Mouse (Mus musculus) kidney, embryonic 14.5 days (tissue): ENCODE results near the gene Camk1g. TPM values are rescaled to one million over a fixed set of nuclear protein-coding genes. Genes with fewer than 3 reads are reported as not detected.

Experiments used
- ATAC-seq: fragments of 200-750 bp; cut with Nextera tagmentation; 2 replicates; pipeline ENCODE4 v1.8.0; 2017; ENCODE audit warnings: moderate number of reproducible peaks, mild to moderate bottlenecking, moderate TSS enrichment, moderate library complexity; ENCODE audit not compliant: low FRiP score, low TSS enrichment
- H3K27ac ChIP-seq: fragments of 300-500 bp; sonication (generic); 2 replicates; pipeline ENCODE4 v1.5.1; 2014; ENCODE audit warnings: low read depth, mild to moderate bottlenecking, low read length, moderate library complexity, mixed read lengths
- H3K27me3 ChIP-seq: fragments of 300-500 bp; sonication (generic); 2 replicates; pipeline ENCODE4 v1.6.1; 2014; ENCODE audit warnings: mild to moderate bottlenecking, low read length; ENCODE audit not compliant: control insufficient read depth, insufficient read depth
- H3K36me3 ChIP-seq: fragments of 300-500 bp; sonication (generic); 2 replicates; pipeline ENCODE4 v1.6.1; 2014; ENCODE audit warnings: low read length, mixed read lengths; ENCODE audit not compliant: control insufficient read depth, insufficient read depth
- H3K4me1 ChIP-seq: fragments of 300-500 bp; sonication (generic); 2 replicates; pipeline ENCODE4 v1.6.1; 2014; ENCODE audit warnings: low read length, mixed read lengths; ENCODE audit not compliant: control insufficient read depth, insufficient read depth
- H3K4me2 ChIP-seq: fragments of 300-500 bp; sonication (generic); replicated peaks from 2 replicates; pipeline ENCODE4 v1.6.1; 2014; ENCODE audit warnings: low read depth, mild to moderate bottlenecking, low read length
- H3K4me3 ChIP-seq: fragments of 300-500 bp; sonication (generic); 2 replicates; pipeline ENCODE4 v1.5.1; 2014; ENCODE audit warnings: mild to moderate bottlenecking, low read length
- H3K9ac ChIP-seq: fragments of 300-500 bp; sonication (generic); 2 replicates; pipeline ENCODE4 v1.6.1; 2014; ENCODE audit warnings: low read depth, mild to moderate bottlenecking, low read length, moderate library complexity
- H3K9me3 ChIP-seq: fragments of 300-500 bp; sonication (generic); 2 replicates; pipeline ENCODE4 v1.6.1; 2016; ENCODE audit warnings: low read length; ENCODE audit not compliant: control insufficient read depth
- WGBS: fragments of 180-500 bp; shearing (Covaris S2); extraction: QIAGEN DNeasy Blood & Tissue Kit; methylation state at CpG from one replicate; pipeline ENCODE4 v1.1.7; 2014; 5-methylcytosine and 5-hydroxymethylcytosine counted together
- polyA plus RNA-seq: library from polyadenylated mRNA; unstranded; fragments of >200 nt; fragmentation: Nextera tagmentation; extraction: Ambion mirVana; gene quantifications from 2 replicates; pipeline ENCODE4 v1.2.1, GENCODE M21; 2014

Camk1g gene
- polyA plus RNA-seq, 1 experiment from 2014 or later = 13.4 TPM

GRCm38 (mm10) chr1:193343853-193344252 is 26.2 kb downstream of the Camk1g start:
- ATAC-seq = no peak
- no peaks in the 10 kb centered on the region for H3K27me3 ChIP-seq
- no peak overlapping the region for H3K4me3 ChIP-seq
- no peaks in the 10 kb centered on the region for H3K9me3 ChIP-seq
- no peak overlapping the region for H3K27ac ChIP-seq
- H3K9ac ChIP-seq = no peak overlapping the region
- no peak overlapping the region for H3K4me2 ChIP-seq
- no peaks in the 10 kb centered on the region for H3K36me3 ChIP-seq
- WGBS = 70% methylated on average over 4 of the region's 4 CpGs
- H3K4me1 ChIP-seq = no peaks in the 10 kb centered on the region

- Histone ChIP-seq H3K9ac (no peak overlapping the region), H3K27ac (no peak overlapping the region), H3K9me3 (no peaks in the 10 kb centered on the region), H3K36me3 (no peaks in the 10 kb centered on the region), H3K27me3 (no peaks in the 10 kb centered on the region), H3K4me3 (no peak overlapping the region), H3K4me2 (no peak overlapping the region), H3K4me1 (no peaks in the 10 kb centered on the region)
- ATAC-seq = no peak
- WGBS = 87% methylated on average over 5 of the region's 5 CpGs
Observed at GRCm38 (mm10) chr1:193342198-193342946, 27.7 kb downstream of the Camk1g start.

GRCm38 (mm10) chr1:193338363-193338995 is 31.6 kb downstream of the Camk1g start:
- no peaks in the 10 kb centered on the region for H3K4me1 ChIP-seq
- no peaks in the 10 kb centered on the region for H3K36me3 ChIP-seq
- no peaks in the 10 kb centered on the region for H3K27me3 ChIP-seq
- H3K9ac ChIP-seq = no peak overlapping the region
- no peak overlapping the region for H3K27ac ChIP-seq
- WGBS = 80% methylated on average over 9 of the region's 9 CpGs
- ATAC-seq = no peak
- H3K4me3 ChIP-seq = no peak overlapping the region
- H3K9me3 ChIP-seq = no peaks in the 10 kb centered on the region
- no peak overlapping the region for H3K4me2 ChIP-seq

- Histone ChIP-seq H3K9ac (no peak overlapping the region), H3K4me3 (no peak overlapping the region), H3K4me1 (no peaks in the 10 kb centered on the region), H3K27ac (no peak overlapping the region), H3K4me2 (no peak overlapping the region), H3K36me3 (no peaks in the 10 kb centered on the region), H3K27me3 (no peaks in the 10 kb centered on the region), H3K9me3 (no peaks in the 10 kb centered on the region)
- 56% methylated on average over 4 of the region's 4 CpGs for WGBS
- no peak for ATAC-seq
Observed at GRCm38 (mm10) chr1:193337787-193338310, 32.2 kb downstream of the Camk1g start.

- H3K36me3 ChIP-seq = no peaks in the 10 kb centered on the region
- H3K9me3 ChIP-seq = no peaks in the 10 kb centered on the region
- ATAC-seq = no peak
- no peaks in the 10 kb centered on the region for H3K4me1 ChIP-seq
- no peak overlapping the region for H3K9ac ChIP-seq
- H3K27me3 ChIP-seq = no peaks in the 10 kb centered on the region
- H3K4me2 ChIP-seq = no peak overlapping the region
- no peak overlapping the region for H3K27ac ChIP-seq
- WGBS = 76% methylated on average over 9 of the region's 9 CpGs
- H3K4me3 ChIP-seq = no peak overlapping the region
Observed at GRCm38 (mm10) chr1:193337018-193337321, 33.1 kb downstream of the Camk1g start.

GRCm38 (mm10) chr1:193336122-193337017 is 33.7 kb downstream of the Camk1g start:
- no peaks in the 10 kb centered on the region for H3K9me3 ChIP-seq
- no peaks in the 10 kb centered on the region for H3K4me1 ChIP-seq
- no peak overlapping the region for H3K4me3 ChIP-seq
- no peak for ATAC-seq
- no peaks in the 10 kb centered on the region for H3K27me3 ChIP-seq
- no peak overlapping the region for H3K27ac ChIP-seq
- no peak overlapping the region for H3K9ac ChIP-seq
- H3K4me2 ChIP-seq = no peak overlapping the region
- 70% methylated on average over 7 of the region's 7 CpGs for WGBS
- no peaks in the 10 kb centered on the region for H3K36me3 ChIP-seq

- Histone ChIP-seq H3K4me3 (no peak overlapping the region), H3K9ac (no peak overlapping the region), H3K4me2 (no peak overlapping the region), H3K4me1 (no peaks in the 10 kb centered on the region), H3K36me3 (no peaks in the 10 kb centered on the region), H3K27me3 (no peaks in the 10 kb centered on the region), H3K27ac (no peak overlapping the region), H3K9me3 (no peaks in the 10 kb centered on the region)
- 79% methylated on average over 6 of the region's 6 CpGs for WGBS
- no peak for ATAC-seq
Observed at GRCm38 (mm10) chr1:193334546-193334945, 35.6 kb downstream of the Camk1g start.

- 89% methylated on average over 3 of the region's 3 CpGs for WGBS
- ATAC-seq = no peak
- no peak overlapping the region for H3K4me2 ChIP-seq
- H3K27me3 ChIP-seq = no peaks in the 10 kb centered on the region
- H3K36me3 ChIP-seq = no peaks in the 10 kb centered on the region
- H3K27ac ChIP-seq = no peak overlapping the region
- H3K9me3 ChIP-seq = no peaks in the 10 kb centered on the region
- no peak overlapping the region for H3K9ac ChIP-seq
- H3K4me1 ChIP-seq = no peaks in the 10 kb centered on the region
- no peak overlapping the region for H3K4me3 ChIP-seq
Observed at GRCm38 (mm10) chr1:193333776-193334175, 36.3 kb downstream of the Camk1g start.
